Mouse (Mus musculus) erythroblast, embryonic 14.5 days (primary cell): ENCODE data around the gene Gm3486.
"Not testable (repeated sequence)": the region's sequence is repeated elsewhere in the genome, so short reads cannot be mapped to it uniquely, and the experiment has no call there.

Experiments
- GATA1 ChIP-seq: IDR thresholded peaks from 2 replicates; pipeline ENCODE4 v1.6.1; 2012; ENCODE audit warnings: low read length, inconsistent platforms, mixed read lengths
- TAL1 ChIP-seq: IDR thresholded peaks from 3 replicates; pipeline ENCODE4 v1.6.1; 2012; ENCODE audit warnings: low read length, inconsistent platforms, mixed read lengths

- not testable (repeated sequence) for TF ChIP-seq TAL1, GATA1
Measured at GRCm38 (mm10) chr14:41524695-41525094, 35.4 kb upstream of the Gm3486 start.
